Mouse (Mus musculus) granulocyte monocyte progenitor cell, adult 5-6 weeks (primary cell): ENCODE results near the gene Olfr221. TPM values are rescaled to one million over a fixed set of nuclear protein-coding genes. Genes with fewer than 3 reads are reported as not detected.

Experiments
- ATAC-seq: replicated peaks from 2 replicates; pipeline ENCODE4 v1.8.0; 2016; ENCODE audit warnings: mild to moderate bottlenecking, moderate TSS enrichment, inconsistent platforms; ENCODE audit not compliant: poor library complexity, severe bottlenecking
- total RNA-seq, 2 experiments: library from RNA; stranded (forward) in 1 of 2; stranded (reverse) in 1 of 2; fragments of 200-712, 200-1000 nt in 1 of 2; fragments of >200 nt in 1 of 2; fragmentation: Nextera tagmentation in 1 of 2; gene quantifications; 2 replicates each; pipeline ENCODE4 v1.2.3; 2014 to 2017

Olfr221 gene
- total RNA-seq, 2 experiments from 2014 or later, result not detected

DNA sequence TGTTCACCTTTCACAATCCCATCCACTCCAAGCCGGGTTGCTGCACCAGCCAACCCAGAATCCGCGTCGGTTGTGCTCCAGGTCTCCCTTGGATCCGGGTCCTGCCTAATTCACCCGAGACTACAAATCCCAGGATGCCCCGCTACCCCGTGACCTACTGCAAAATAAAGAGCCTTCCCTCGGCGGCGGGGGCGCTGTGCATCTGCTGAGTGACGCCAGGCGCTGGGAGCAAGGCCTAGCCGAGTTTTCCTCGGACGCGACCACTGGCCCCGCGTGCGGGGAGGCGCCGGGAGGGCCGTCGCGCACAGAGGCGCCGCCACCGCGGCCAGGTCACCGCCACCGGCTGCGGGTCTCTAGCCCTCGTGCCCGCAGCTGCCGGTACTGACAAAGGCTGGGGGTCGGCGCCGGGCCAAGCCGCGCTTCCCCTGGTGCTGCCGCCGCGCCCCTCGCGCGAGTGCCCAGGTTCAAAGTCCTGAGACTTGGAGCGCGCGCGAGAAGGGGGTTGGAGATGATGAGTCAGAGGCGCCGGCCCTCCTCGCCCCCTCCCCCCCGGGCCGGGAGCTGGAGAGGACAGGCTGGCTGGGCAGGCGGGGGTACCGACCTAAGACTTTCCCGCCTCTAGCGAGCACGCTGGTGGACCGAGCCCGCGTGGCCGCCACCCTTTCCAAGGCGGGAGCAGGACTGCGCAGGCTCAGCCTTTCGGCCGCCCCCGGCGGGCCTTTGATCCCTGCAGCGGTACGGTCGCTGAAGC is 22.5 kb downstream of the Olfr221 start:
- peak; percentile 60 for ATAC-seq

GRCm38 (mm10) chr14:52019051-52019589 is 23.1 kb downstream of the Olfr221 start:
- ATAC-seq, result peak; percentile 29

GRCm38 (mm10) chr14:52018248-52019050 is 23.8 kb downstream of the Olfr221 start:
- ATAC-seq, result no peak

GRCm38 (mm10) chr14:52017662-52018061 is 24.6 kb downstream of the Olfr221 start:
- ATAC-seq, result no peak

DNA sequence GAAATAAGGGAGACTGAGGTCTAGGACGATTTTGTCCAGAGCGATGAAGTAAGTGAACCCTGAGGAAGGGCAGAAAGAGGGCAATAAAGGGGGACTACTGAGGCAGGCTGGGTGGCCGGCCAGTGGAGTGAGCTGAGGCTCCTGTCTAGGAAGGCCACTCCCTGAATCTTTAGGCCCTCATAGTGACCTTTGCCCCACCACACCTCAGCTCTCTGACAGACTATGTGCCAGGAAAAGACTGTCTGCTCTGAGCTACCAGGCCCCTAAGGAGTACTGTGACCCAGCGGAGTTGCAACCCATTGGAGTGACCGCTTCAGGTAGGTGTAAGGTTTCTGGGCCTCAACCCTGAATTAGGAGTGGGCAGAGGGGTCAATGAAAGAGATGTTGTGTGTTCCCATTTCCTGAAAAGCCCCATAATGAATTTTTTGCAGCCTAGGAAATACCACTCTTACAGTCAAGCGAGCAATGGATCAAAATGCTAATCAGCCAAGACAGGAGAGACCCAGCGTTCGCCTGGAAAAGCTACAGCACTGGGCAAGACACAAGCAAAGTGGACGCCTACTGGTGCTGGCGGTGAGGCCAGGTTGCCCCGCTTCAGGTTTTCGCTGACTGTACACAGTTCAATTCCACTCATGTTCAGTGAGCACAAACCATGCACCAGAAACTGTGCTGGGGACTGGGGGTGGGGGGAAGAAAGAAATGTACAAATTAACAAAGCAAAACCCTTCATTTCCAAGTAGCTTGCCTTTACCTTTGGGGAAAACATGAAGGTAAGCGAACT is 25.4 kb downstream of the Olfr221 start:
- no peak for ATAC-seq

- ATAC-seq, result peak; percentile 21
Observed at GRCm38 (mm10) chr14:52015445-52016100, 26.7 kb downstream of the Olfr221 start, which contains the start of gene Tmem253. TSS of gene Tmem253 (plus strand) at chr14:52015658.

GRCm38 (mm10) chr14:52014761-52015311 is 27.4 kb downstream of the Olfr221 start:
- ATAC-seq, result peak; percentile 61

- ATAC-seq, result no peak
Observed at GRCm38 (mm10) chr14:52014271-52014760, 27.9 kb downstream of the Olfr221 start.

GRCm38 (mm10) chr14:52013771-52014219 is 28.5 kb downstream of the Olfr221 start:
- no peak for ATAC-seq

- no peak for ATAC-seq
Observed at GRCm38 (mm10) chr14:52013021-52013610, 29.1 kb downstream of the Olfr221 start.

DNA sequence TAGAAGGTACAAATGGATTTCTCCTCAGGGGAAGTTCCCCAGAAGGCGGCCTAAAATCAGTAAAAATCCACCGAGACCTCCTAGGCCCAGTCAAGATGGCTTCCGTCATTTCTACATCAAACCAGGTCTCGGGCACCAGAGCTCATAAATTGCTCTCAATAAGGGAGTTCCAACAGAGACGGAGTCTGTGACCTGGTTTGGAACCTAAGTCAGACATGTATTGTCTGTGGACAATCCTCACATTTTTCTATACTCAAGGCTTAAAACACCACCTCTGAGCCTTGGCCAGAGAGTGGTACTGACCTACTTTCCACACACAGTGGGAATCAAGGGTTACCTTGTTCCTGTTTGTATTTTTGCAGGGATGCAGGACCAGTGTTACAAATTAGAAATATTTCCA is 29.7 kb downstream of the Olfr221 start:
- ATAC-seq, result no peak

DNA sequence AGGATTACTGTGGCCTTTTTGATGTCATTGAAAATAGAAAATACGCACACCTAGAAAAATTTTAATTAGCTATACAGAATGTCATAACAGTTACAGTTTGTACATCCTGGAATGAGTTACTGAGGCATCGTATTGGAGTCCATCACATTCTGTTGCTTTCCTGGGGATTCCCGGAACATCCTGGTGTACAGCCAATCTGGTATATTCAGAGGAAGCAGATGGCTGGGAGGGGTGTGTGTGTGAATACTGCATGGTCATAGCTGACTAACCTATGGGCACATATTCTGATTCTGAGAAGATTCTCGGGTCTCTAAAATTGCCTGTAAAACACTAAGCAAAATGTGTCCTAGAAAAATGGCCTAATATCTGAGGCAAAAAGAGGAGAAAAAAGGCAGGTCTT is 30.2 kb downstream of the Olfr221 start:
- no peak for ATAC-seq

- ATAC-seq, result no peak
Observed at GRCm38 (mm10) chr14:52011683-52012082, 30.6 kb downstream of the Olfr221 start.

- no peak for ATAC-seq
Observed at GRCm38 (mm10) chr14:52010446-52011111, 31.7 kb downstream of the Olfr221 start.

- no peak for ATAC-seq
Observed at GRCm38 (mm10) chr14:52009841-52010240, 32.4 kb downstream of the Olfr221 start.

GRCm38 (mm10) chr14:52009361-52009760 is 32.9 kb downstream of the Olfr221 start:
- no peak for ATAC-seq

- ATAC-seq, result peak; percentile 85
Observed at GRCm38 (mm10) chr14:52008321-52009203, 33.7 kb downstream of the Olfr221 start.
